Mouse (Mus musculus) limb, embryonic 12.5 days (tissue): ENCODE results near the gene Dagla. TPM values are rescaled to one million over a fixed set of nuclear protein-coding genes. Genes with fewer than 3 reads are reported as not detected.

Source experiments
- ATAC-seq: fragments of 200-750 bp; cut with Nextera tagmentation; 2 replicates; pipeline ENCODE4 v1.8.0; 2017; ENCODE audit warnings: low read depth, moderate TSS enrichment; ENCODE audit not compliant: insufficient number of reproducible peaks, insufficient read depth, low FRiP score, low TSS enrichment
- H3K27ac ChIP-seq: fragments of 300-500 bp; sonication (generic); 2 replicates; pipeline ENCODE4 v1.5.1; 2016; ENCODE audit warnings: mild to moderate bottlenecking, moderate library complexity
- H3K27me3 ChIP-seq: fragments of 300-500 bp; sonication (generic); 2 replicates; pipeline ENCODE4 v1.6.1; 2016; ENCODE audit warnings: mild to moderate bottlenecking, moderate library complexity
- H3K36me3 ChIP-seq: fragments of 300-500 bp; sonication (generic); 2 replicates; pipeline ENCODE4 v1.6.1; 2016; ENCODE audit warnings: mild to moderate bottlenecking, moderate library complexity
- H3K4me1 ChIP-seq: fragments of 300-500 bp; sonication (generic); replicated peaks from 2 replicates; pipeline ENCODE4 v1.6.1; 2016
- H3K4me2 ChIP-seq: fragments of 300-500 bp; sonication (generic); 2 replicates; pipeline ENCODE4 v1.6.1; 2016; ENCODE audit warnings: mild to moderate bottlenecking, moderate library complexity
- H3K4me3 ChIP-seq: fragments of 300-500 bp; sonication (generic); replicated peaks from 2 replicates; pipeline ENCODE4 v1.5.1; 2016; ENCODE audit warnings: mild to moderate bottlenecking
- H3K9ac ChIP-seq: fragments of 300-500 bp; sonication (generic); replicated peaks from 2 replicates; pipeline ENCODE4 v1.6.1; 2016; ENCODE audit warnings: mild to moderate bottlenecking, moderate library complexity
- H3K9me3 ChIP-seq: fragments of 300-500 bp; sonication (generic); 2 replicates; pipeline ENCODE4 v1.6.1; 2016; ENCODE audit warnings: mild to moderate bottlenecking, moderate library complexity
- WGBS: fragments of 180-500 bp; shearing (Covaris S2); methylation state at CpG from one replicate; pipeline ENCODE4 v1.1.7; 2016; 5-methylcytosine and 5-hydroxymethylcytosine counted together
- polyA plus RNA-seq: library from polyadenylated mRNA; unstranded; fragments of >200 nt; fragmentation: Nextera tagmentation; extraction: Ambion mirVana; gene quantifications from 2 replicates; pipeline ENCODE4 v1.2.1, GENCODE M21; 2016

Dagla gene
- polyA plus RNA-seq, 1 experiment from 2014 or later: 1.8 TPM

DNA sequence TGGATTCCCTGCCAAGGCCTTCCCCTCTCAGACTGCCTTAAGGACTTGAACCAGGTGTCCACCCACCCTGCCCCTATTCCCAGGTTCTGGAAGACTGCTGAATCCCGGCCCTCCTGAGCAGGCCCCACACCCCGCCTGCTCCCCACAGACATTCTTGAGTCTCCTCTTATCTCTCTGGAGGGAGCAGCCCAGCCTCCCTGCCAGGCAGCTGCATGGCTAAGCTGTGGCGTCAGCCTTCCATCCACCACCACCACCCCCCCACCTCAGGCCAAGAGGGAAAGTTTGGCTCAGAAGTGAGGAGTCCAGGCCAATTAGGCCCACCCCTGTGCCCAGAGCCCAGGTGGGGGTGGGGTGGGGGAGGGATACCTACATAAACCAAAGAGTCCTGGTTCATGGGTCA lies 66.2 kb downstream of the Dagla start:
- H3K9me3 ChIP-seq: no peaks in the 10 kb centered on the region
- no peak overlapping the region for H3K4me2 ChIP-seq
- H3K27ac ChIP-seq: no peak overlapping the region
- H3K4me1 ChIP-seq: peaks cover 28% of the 10 kb centered on the region
- no peak overlapping the region for H3K4me3 ChIP-seq
- H3K9ac ChIP-seq: no peak overlapping the region
- 65% methylated on average over 3 of the region's 3 CpGs for WGBS
- no peak for ATAC-seq
- H3K27me3 ChIP-seq: no peaks in the 10 kb centered on the region
- no peaks in the 10 kb centered on the region for H3K36me3 ChIP-seq

DNA sequence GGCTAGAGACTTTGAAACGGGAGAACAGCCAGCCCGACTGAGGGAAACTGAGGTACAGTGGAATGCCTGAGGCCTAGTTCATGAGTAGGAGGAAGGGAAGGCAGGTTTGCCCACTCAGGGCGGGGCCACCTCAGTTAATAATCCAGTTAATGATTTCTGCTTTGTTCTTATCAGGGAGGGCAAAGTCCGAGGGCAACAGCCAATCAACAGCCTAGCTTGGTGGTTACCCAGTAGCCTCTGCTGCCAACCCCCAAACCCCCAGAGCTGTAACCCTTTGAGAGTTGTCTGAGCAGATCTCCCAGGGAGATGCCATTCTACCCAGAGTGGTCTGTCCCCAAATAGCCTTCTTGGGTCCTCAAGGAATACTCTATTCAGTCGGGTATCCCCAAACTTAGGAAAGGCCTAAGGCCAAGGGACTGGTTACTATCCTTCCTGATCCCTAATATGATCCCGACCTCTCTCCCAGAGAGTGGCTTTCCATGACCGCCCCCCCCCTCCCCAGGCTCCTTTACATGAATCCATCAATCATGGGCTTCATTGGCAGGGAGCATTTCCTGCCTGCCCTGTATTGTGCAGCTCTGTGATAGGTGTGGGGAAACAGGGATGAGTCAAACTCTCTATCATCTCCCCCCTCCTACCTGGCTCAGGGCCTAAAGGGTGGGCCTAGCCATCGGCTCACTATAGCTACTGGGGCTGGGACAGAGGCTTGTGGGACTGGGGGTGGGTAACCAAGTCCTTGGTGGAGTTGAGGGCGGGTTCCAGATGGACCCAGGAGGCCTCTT lies 68.7 kb downstream of the Dagla start:
- Histone ChIP-seq H3K4me3 (no peak overlapping the region), H3K9me3 (no peaks in the 10 kb centered on the region), H3K9ac (no peak overlapping the region), H3K36me3 (no peaks in the 10 kb centered on the region), H3K27me3 (no peaks in the 10 kb centered on the region), H3K4me1 (peaks cover 42% of the 10 kb centered on the region), H3K4me2 (no peak overlapping the region), H3K27ac (no peak overlapping the region)
- 83% methylated on average over 9 of the region's 9 CpGs for WGBS
- ATAC-seq: no peak

DNA sequence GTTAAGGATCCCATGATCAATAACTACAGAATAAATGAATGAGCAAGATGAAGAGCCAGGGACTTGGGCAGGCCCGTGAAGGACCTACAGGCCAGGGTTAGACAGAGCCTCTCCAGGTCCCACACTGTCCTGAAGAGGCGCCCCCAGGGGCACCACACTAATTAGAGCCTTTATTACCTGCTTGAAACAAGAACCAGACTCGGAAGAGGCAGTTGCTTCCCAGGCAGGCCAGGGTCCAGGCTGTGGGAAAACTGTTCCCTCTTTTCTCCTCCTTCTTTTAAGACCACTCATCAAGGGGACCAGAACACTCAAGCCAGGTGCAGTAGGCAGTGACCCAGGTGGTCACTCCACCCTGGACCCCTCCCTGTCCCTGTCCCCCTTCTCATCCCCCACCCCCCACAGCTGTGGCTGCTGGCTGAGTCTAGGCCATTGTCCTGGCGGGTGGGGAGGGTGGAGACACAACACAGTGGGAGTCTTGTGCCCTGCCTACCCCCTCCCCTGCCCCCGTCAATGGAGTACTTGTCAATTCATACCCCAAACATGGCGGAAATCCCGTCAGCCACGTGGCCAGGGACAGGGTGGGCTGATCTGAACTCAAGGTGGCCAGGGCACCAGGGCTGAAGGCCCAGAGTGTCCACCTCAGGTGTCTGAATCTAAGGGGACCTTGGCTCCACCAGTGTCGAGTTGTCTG lies 72.2 kb downstream of the Dagla start:
- no peak for ATAC-seq
- H3K9me3 ChIP-seq: no peaks in the 10 kb centered on the region
- 0 out of 2 replicates have a peak, but pooled peaks cover 4% of the 10 kb centered on the region for H3K36me3 ChIP-seq
- H3K4me3 ChIP-seq: no peak overlapping the region
- H3K9ac ChIP-seq: no peak overlapping the region
- H3K4me2 ChIP-seq: no peak overlapping the region
- 21% methylated on average over 9 of the region's 9 CpGs for WGBS
- H3K27me3 ChIP-seq: no peaks in the 10 kb centered on the region
- H3K27ac ChIP-seq: peak overlapping the region; percentile 26; the same call in 1 of the 2 replicates
- peaks cover 33% of the 10 kb centered on the region for H3K4me1 ChIP-seq

DNA sequence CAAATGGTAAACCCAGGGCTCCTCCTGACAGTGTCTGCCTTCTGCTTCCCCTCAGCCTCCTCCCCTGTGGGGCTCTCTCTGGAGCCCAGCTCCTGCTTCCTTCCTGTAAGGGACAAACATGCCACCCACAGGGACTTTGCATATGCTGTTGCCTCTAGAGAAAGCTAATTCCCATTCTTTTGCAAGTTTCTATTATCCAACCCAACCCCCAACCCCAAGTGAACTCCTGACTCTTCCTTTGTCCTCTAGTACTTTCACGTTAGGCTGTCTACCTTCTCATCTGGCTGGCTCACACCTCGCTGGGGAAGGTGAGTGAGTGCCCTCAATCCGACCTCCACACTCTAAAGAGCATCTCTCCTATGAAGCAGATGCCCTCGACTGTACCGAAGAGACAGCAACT lies 72.8 kb downstream of the Dagla start:
- ATAC-seq: no peak
- no peaks in the 10 kb centered on the region for H3K27me3 ChIP-seq
- H3K4me1 ChIP-seq: peaks cover 33% of the 10 kb centered on the region
- H3K4me3 ChIP-seq: no peak overlapping the region
- peak overlapping the region; percentile 26; the same call in 1 of the 2 replicates for H3K27ac ChIP-seq
- H3K4me2 ChIP-seq: no peak overlapping the region
- 0 out of 2 replicates have a peak, but pooled peaks cover 4% of the 10 kb centered on the region for H3K36me3 ChIP-seq
- H3K9ac ChIP-seq: 0 out of 2 replicates have a peak overlapping the region, but pooled peaks have one; percentile 5
- H3K9me3 ChIP-seq: no peaks in the 10 kb centered on the region
- 11% methylated on average over 5 of the region's 5 CpGs for WGBS

DNA sequence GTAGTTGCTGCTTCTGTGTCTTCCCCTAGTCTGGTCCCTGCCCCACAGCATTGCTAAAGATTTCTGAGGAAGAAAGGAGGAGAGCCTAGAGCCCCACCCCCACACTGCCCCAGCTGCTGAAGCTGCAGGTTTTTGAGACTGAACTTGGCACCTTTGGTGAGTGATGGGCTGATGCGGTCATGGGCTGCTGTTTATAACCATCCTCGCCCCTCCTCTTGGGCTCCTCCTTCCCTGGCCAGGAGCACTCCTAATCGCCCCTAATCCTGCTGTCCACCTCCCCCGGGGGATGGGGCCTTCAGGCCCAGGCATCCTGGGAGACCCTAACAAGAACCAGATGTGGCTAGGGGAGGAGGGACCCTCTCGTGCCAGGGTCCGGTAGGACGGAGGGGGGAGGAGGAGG lies 73.7 kb downstream of the Dagla start:
- H3K36me3 ChIP-seq: 0 out of 2 replicates have a peak, but pooled peaks cover 4% of the 10 kb centered on the region
- H3K4me2 ChIP-seq: peak overlapping the region; percentile 26
- H3K9me3 ChIP-seq: no peaks in the 10 kb centered on the region
- 3% methylated on average over 7 of the region's 7 CpGs for WGBS
- H3K27ac ChIP-seq: no peak overlapping the region
- H3K4me1 ChIP-seq: peaks cover 33% of the 10 kb centered on the region
- no peak overlapping the region for H3K4me3 ChIP-seq
- no peak overlapping the region for H3K9ac ChIP-seq
- ATAC-seq: no peak
- H3K27me3 ChIP-seq: no peaks in the 10 kb centered on the region

DNA sequence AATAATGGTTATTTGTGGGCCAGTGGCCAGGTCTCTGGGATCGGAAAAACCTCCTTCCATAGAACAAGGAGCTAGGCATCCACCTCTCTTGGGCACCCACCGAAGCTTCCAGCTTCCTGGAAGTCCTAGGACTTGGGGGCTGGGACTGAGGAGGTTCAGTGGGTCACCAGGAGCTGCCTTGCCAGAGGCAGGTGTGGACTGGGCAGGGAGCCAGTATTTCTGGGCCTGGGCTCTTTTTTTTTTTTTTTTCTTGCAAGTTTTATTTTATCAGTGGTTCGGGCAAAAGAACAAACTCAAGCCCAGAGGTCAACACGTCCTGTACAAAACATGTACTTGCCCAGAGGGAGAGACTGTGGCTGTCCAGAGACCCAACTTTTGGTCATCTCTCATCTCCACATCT lies 78.9 kb downstream of the Dagla start:
- no peak for ATAC-seq
- 0 out of 2 replicates have a peak, but pooled peaks cover 4% of the 10 kb centered on the region for H3K27me3 ChIP-seq
- no peak overlapping the region for H3K27ac ChIP-seq
- H3K4me3 ChIP-seq: no peak overlapping the region
- no peak overlapping the region for H3K9ac ChIP-seq
- H3K4me2 ChIP-seq: no peak overlapping the region
- 81% methylated on average over 4 of the region's 4 CpGs for whole genome bisulfite sequencing
- H3K9me3 ChIP-seq: no peaks in the 10 kb centered on the region
- H3K36me3 ChIP-seq: 0 out of 2 replicates have a peak, but pooled peaks cover 4% of the 10 kb centered on the region
- H3K4me1 ChIP-seq: peaks cover 23% of the 10 kb centered on the region

DNA sequence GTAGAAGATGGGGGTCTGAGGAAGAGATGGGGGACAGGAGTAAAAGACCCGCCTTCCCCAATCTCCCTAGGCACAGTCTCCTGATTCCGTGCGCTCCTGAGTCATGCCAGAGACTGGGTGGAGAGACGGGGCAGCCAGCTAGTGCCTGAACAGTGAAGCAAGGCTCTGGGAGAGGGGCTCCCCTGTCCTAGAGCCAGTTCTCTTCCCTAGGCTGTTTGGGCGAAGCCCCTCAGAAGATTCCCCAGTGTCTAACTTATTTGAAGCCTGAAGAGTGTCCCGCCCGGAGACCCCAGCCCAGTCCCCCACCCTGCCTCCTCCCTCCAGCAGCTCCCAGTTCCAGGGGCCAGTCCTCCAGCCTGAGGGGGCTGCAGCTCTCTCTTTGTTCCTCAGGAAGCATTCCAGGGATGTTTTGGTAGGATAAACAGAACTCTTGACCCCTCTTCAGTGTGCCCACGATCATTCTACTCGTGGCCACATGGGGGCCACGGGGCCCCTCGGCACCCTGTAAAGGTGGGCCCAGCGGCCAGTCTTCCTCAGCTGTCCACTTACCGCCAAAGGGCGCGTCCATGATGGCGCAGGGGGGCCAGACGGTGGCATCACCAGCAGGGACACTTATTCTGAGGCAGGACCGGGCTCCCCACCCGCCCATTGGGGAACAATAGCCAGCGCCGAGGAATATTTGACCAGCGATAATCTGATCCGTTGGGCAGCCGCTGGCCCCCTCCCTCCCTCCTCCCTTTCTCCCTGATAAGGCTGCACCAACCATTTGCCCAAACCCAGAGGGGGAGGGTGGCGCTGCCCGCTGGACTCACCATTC lies 79.8 kb downstream of the Dagla start:
- H3K9ac ChIP-seq: no peak overlapping the region
- H3K27ac ChIP-seq: no peak overlapping the region
- 0 out of 2 replicates have a peak, but pooled peaks cover 4% of the 10 kb centered on the region for H3K36me3 ChIP-seq
- H3K4me3 ChIP-seq: no peak overlapping the region
- 35% methylated on average over 26 of the region's 26 CpGs for WGBS
- peaks cover 16% of the 10 kb centered on the region for H3K4me1 ChIP-seq
- H3K4me2 ChIP-seq: peak overlapping the region; percentile 15; the same call in 1 of the 2 replicates
- 0 out of 2 replicates have a peak, but pooled peaks cover 4% of the 10 kb centered on the region for H3K27me3 ChIP-seq
- no peaks in the 10 kb centered on the region for H3K9me3 ChIP-seq
- ATAC-seq: no peak

DNA sequence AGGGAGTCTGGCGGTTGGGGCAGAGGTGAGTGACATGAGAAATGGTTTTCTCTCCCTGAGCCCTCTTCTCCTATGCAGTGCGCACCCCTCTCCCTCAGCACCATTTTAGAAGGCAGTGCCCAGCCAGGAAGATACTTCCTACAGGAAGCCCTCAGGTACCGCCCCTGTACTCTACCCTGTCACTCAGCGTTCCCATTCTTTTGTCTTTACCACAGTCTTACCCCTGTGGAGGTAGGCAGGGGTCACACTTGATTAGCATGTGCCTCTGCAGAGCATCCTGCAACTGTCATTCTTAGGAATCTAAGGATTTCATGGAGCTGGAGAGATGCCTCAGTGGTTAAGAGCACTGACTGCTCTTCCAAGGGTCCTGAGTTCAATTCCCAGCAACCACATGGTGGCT lies 81.1 kb downstream of the Dagla start:
- no peak for ATAC-seq
- no peak overlapping the region for H3K4me2 ChIP-seq
- H3K4me1 ChIP-seq: peaks cover 16% of the 10 kb centered on the region
- no peak overlapping the region for H3K9ac ChIP-seq
- H3K4me3 ChIP-seq: no peak overlapping the region
- H3K9me3 ChIP-seq: no peaks in the 10 kb centered on the region
- H3K27me3 ChIP-seq: 0 out of 2 replicates have a peak, but pooled peaks cover 4% of the 10 kb centered on the region
- 76% methylated on average over 4 of the region's 4 CpGs for WGBS
- 0 out of 2 replicates have a peak, but pooled peaks cover 3% of the 10 kb centered on the region for H3K36me3 ChIP-seq
- no peak overlapping the region for H3K27ac ChIP-seq

DNA sequence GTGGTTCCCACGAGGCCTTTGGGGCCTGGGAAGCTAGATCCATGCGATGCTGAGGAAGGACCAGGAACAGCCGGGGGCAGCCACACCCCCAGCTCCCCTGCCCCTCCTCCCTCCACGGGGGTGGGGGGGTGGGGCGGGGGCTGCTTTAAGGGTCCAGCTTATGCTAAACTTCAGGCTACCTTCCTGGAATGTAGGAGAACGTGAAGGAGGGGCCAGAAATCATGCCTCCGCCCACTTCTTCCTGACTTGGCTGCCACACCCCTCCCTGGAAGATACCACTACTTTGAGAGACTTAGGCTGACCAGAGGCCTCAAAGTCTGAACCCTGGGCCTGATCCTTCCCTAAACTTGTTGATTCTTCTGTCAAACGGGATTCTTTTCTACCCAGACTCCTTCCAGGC lies 82.0 kb downstream of the Dagla start:
- H3K9ac ChIP-seq: no peak overlapping the region
- 30% methylated on average over 8 of the region's 8 CpGs for WGBS
- no peaks in the 10 kb centered on the region for H3K36me3 ChIP-seq
- no peak overlapping the region for H3K27ac ChIP-seq
- ATAC-seq: no peak
- H3K9me3 ChIP-seq: no peaks in the 10 kb centered on the region
- H3K4me2 ChIP-seq: no peak overlapping the region
- no peak overlapping the region for H3K4me3 ChIP-seq
- H3K4me1 ChIP-seq: peaks cover 16% of the 10 kb centered on the region
- H3K27me3 ChIP-seq: 0 out of 2 replicates have a peak, but pooled peaks cover 4% of the 10 kb centered on the region

DNA sequence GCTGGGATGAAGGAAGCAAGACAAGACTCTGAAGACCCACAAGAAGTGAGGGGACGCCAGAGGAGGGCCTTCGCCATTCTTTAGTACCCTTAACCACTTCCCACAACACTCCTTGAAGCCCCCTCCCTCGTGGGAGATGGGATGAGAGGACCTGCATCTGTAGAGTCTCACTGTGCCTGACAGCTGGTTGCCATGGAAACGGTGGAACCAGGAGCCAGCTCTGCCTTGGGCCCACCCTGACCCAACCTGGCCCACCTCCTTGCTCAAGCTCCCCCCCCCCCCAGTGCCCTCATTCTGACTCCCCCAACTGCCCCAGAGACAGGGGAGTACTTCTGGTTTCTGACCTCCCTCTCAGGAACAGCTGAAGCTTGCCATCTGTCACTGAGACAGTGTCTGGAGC lies 83.1 kb downstream of the Dagla start:
- H3K9ac ChIP-seq: no peak overlapping the region
- no peak overlapping the region for H3K27ac ChIP-seq
- 29% methylated on average over 4 of the region's 4 CpGs for WGBS
- H3K36me3 ChIP-seq: no peaks in the 10 kb centered on the region; the same call in 1 of the 2 replicates
- H3K27me3 ChIP-seq: 0 out of 2 replicates have a peak, but pooled peaks cover 4% of the 10 kb centered on the region
- H3K4me3 ChIP-seq: no peak overlapping the region
- no peak for ATAC-seq
- H3K9me3 ChIP-seq: no peaks in the 10 kb centered on the region
- H3K4me2 ChIP-seq: no peak overlapping the region
- H3K4me1 ChIP-seq: peaks cover 16% of the 10 kb centered on the region
